20 mouse cellular contexts compared by ENCODE assay signal in genomic region chr12:31983238-31983637, GRCm38 (mm10). TPM values are rescaled to one million over a fixed set of nuclear protein-coding genes. Genes with fewer than 3 reads are reported as not detected.
DNase-seq lines count a peak whose midpoint lies in the region; ATAC-seq and TF ChIP-seq lines count a peak whose summit lies in the region.
"Had no signal": no experiment of that assay in that cellular context is flagged by ENCODE, and none has a peak within 500 bp of the region (broad histone marks: within the 10 kb centered on the region; RNA-seq: fewer than 3 reads in every experiment).

No protein-coding gene starts in this region.

- TF ChIP-seq CTCF in forebrain, postnatal 0 days (IDR thresholded peaks at IDR 0.05; ENCODE audit: low read depth), result no peak

- peak; percentile 85 for ATAC-seq in forebrain, embryonic 13.5 days
- no peak for ATAC-seq in forebrain, embryonic 11.5 days (replicated peaks; ENCODE audit: low FRiP score)
- ATAC-seq in midbrain, embryonic 15.5 days (replicated peaks), result peak; percentile 50; the same call in 1 of the 2 replicates
- peak; percentile 57 for ATAC-seq in forebrain, postnatal 0 days
- ATAC-seq in intestine, embryonic 16.5 days, result no peak
- ATAC-seq: activated CD4-positive, CD25-positive, alpha-beta regulatory T cell, adult 4 months had no signal

- H3K4me3 ChIP-seq in forebrain, embryonic 13.5 days, result no peak overlapping the region
- no peak overlapping the region for H3K4me3 ChIP-seq in forebrain, embryonic 11.5 days (ENCODE audit: low read depth, low read length)
- H3K4me3 ChIP-seq in midbrain, embryonic 15.5 days, result no peak overlapping the region
- H3K4me3 ChIP-seq in midbrain, embryonic 10.5 days, result no peak overlapping the region
- H3K4me3 ChIP-seq in forebrain, postnatal 0 days (ENCODE audit: low read depth, low read length), result no peak overlapping the region
- H3K4me3 ChIP-seq in intestine, embryonic 16.5 days (ENCODE audit: low read length), result no peak overlapping the region
- H3K4me3 ChIP-seq: embryonic facial prominence, embryonic 12.5 days; heart, embryonic 10.5 days; left cerebral cortex, adult 2 months; limb, embryonic 13.5 days; stomach, embryonic 15.5 days had no signal

- no peak overlapping the region for H3K9ac ChIP-seq in forebrain, embryonic 13.5 days
- H3K9ac ChIP-seq in forebrain, embryonic 11.5 days (ENCODE audit: low read length), result no peak overlapping the region
- no peak overlapping the region for H3K9ac ChIP-seq in midbrain, embryonic 15.5 days
- no peak overlapping the region for H3K9ac ChIP-seq in forebrain, postnatal 0 days
- no peak overlapping the region for H3K9ac ChIP-seq in intestine, embryonic 16.5 days (ENCODE audit: low read depth, low read length)
- H3K9ac ChIP-seq: embryonic facial prominence, embryonic 12.5 days; limb, embryonic 13.5 days; stomach, embryonic 15.5 days had no signal

- no peaks in the 10 kb centered on the region for H3K9me3 ChIP-seq in forebrain, embryonic 13.5 days (replicated peaks)
- no peaks in the 10 kb centered on the region for H3K9me3 ChIP-seq in forebrain, embryonic 11.5 days (ENCODE audit: control insufficient read depth, low read length)
- H3K9me3 ChIP-seq in midbrain, embryonic 15.5 days, result no peaks in the 10 kb centered on the region
- H3K9me3 ChIP-seq in midbrain, embryonic 10.5 days (replicated peaks), result no peaks in the 10 kb centered on the region
- no peaks in the 10 kb centered on the region for H3K9me3 ChIP-seq in forebrain, postnatal 0 days (ENCODE audit: low read length)
- H3K9me3 ChIP-seq in intestine, embryonic 16.5 days (ENCODE audit: control insufficient read depth, low read length), result no peaks in the 10 kb centered on the region
- H3K9me3 ChIP-seq: embryonic facial prominence, embryonic 12.5 days; heart, embryonic 10.5 days; limb, embryonic 13.5 days; stomach, embryonic 15.5 days had no signal

- 37% methylated on average over 7 of the region's 7 CpGs for WGBS in forebrain, embryonic 13.5 days
- WGBS in forebrain, embryonic 11.5 days, result 61% methylated on average over 7 of the region's 7 CpGs
- WGBS in midbrain, embryonic 15.5 days, result 54% methylated on average over 7 of the region's 7 CpGs
- WGBS in midbrain, embryonic 10.5 days, result 74% methylated on average over 7 of the region's 7 CpGs
- WGBS in forebrain, postnatal 0 days, result 29% methylated on average over 7 of the region's 7 CpGs
- WGBS in intestine, embryonic 16.5 days, result 67% methylated on average over 7 of the region's 7 CpGs

- H3K27me3 ChIP-seq in forebrain, embryonic 13.5 days, result no peaks in the 10 kb centered on the region
- H3K27me3 ChIP-seq in forebrain, embryonic 11.5 days (ENCODE audit: control insufficient read depth, insufficient read depth, low read length), result no peaks in the 10 kb centered on the region
- no peaks in the 10 kb centered on the region for H3K27me3 ChIP-seq in midbrain, embryonic 15.5 days (replicated peaks)
- H3K27me3 ChIP-seq in midbrain, embryonic 10.5 days (ENCODE audit: low read depth, poor library complexity, severe bottlenecking), result no peaks in the 10 kb centered on the region
- no peaks in the 10 kb centered on the region for H3K27me3 ChIP-seq in forebrain, postnatal 0 days (ENCODE audit: insufficient read depth, low read length)
- H3K27me3 ChIP-seq in intestine, embryonic 16.5 days (replicated peaks; ENCODE audit: control insufficient read depth, insufficient read depth, low read length), result no peaks in the 10 kb centered on the region
- H3K27me3 ChIP-seq: embryonic facial prominence, embryonic 12.5 days; limb, embryonic 13.5 days; stomach, embryonic 15.5 days had no signal

- H3K27ac ChIP-seq in forebrain, embryonic 13.5 days, result no peak overlapping the region
- no peak overlapping the region for H3K27ac ChIP-seq in forebrain, embryonic 11.5 days (ENCODE audit: low read depth, low read length)
- 0 out of 2 replicates have a peak overlapping the region, but pooled peaks have one; percentile 17 for H3K27ac ChIP-seq in midbrain, embryonic 15.5 days
- H3K27ac ChIP-seq in midbrain, embryonic 10.5 days (replicated peaks), result no peak overlapping the region
- H3K27ac ChIP-seq in forebrain, postnatal 0 days (ENCODE audit: low read depth, low read length), result peak overlapping the region; percentile 45; the same call in 1 of the 2 replicates
- no peak overlapping the region for H3K27ac ChIP-seq in intestine, embryonic 16.5 days (ENCODE audit: low read length)
- H3K27ac ChIP-seq: embryonic facial prominence, embryonic 12.5 days; heart, embryonic 10.5 days; left cerebral cortex, adult 2 months; limb, embryonic 13.5 days; stomach, embryonic 15.5 days had no signal

- 0 out of 2 replicates have a peak, but pooled peaks cover 11% of the 10 kb centered on the region for H3K36me3 ChIP-seq in forebrain, embryonic 13.5 days (ENCODE audit: poor library complexity, severe bottlenecking)
- H3K36me3 ChIP-seq in forebrain, embryonic 11.5 days (ENCODE audit: control insufficient read depth, insufficient read depth, low read length), result no peaks in the 10 kb centered on the region
- no peaks in the 10 kb centered on the region for H3K36me3 ChIP-seq in midbrain, embryonic 15.5 days (replicated peaks)
- H3K36me3 ChIP-seq in midbrain, embryonic 10.5 days, result peaks cover 6% of the 10 kb centered on the region; the same call in 1 of the 2 replicates
- H3K36me3 ChIP-seq in forebrain, postnatal 0 days (ENCODE audit: insufficient read depth), result no peaks in the 10 kb centered on the region
- no peaks in the 10 kb centered on the region for H3K36me3 ChIP-seq in intestine, embryonic 16.5 days (ENCODE audit: control insufficient read depth, insufficient read depth, low read length)
- H3K36me3 ChIP-seq: embryonic facial prominence, embryonic 12.5 days; heart, embryonic 10.5 days; limb, embryonic 13.5 days; stomach, embryonic 15.5 days had no signal

- peaks cover 21% of the 10 kb centered on the region for H3K4me1 ChIP-seq in forebrain, embryonic 13.5 days
- H3K4me1 ChIP-seq in forebrain, embryonic 11.5 days (replicated peaks; ENCODE audit: control insufficient read depth, insufficient read depth, low read length), result no peaks in the 10 kb centered on the region
- H3K4me1 ChIP-seq in midbrain, embryonic 15.5 days, result peaks cover 14% of the 10 kb centered on the region
- H3K4me1 ChIP-seq in midbrain, embryonic 10.5 days, result no peaks in the 10 kb centered on the region; the same call in 1 of the 2 replicates
- peaks cover 21% of the 10 kb centered on the region for H3K4me1 ChIP-seq in forebrain, postnatal 0 days (ENCODE audit: insufficient read depth)
- H3K4me1 ChIP-seq in intestine, embryonic 16.5 days (ENCODE audit: control insufficient read depth, insufficient read depth, low read length), result no peaks in the 10 kb centered on the region
- H3K4me1 ChIP-seq: stomach, embryonic 15.5 days had no signal

- no peak overlapping the region for H3K4me2 ChIP-seq in forebrain, embryonic 13.5 days
- no peak overlapping the region for H3K4me2 ChIP-seq in forebrain, embryonic 11.5 days (ENCODE audit: low read depth, low read length, severe bottlenecking)
- H3K4me2 ChIP-seq in midbrain, embryonic 15.5 days, result no peak overlapping the region
- peak overlapping the region; percentile 18 for H3K4me2 ChIP-seq in forebrain, postnatal 0 days (ENCODE audit: low read depth)
- H3K4me2 ChIP-seq in intestine, embryonic 16.5 days (ENCODE audit: low read depth, low read length), result no peak overlapping the region
- H3K4me2 ChIP-seq: embryonic facial prominence, embryonic 12.5 days; limb, embryonic 13.5 days; stomach, embryonic 15.5 days had no signal

- no peak for DNase-seq in forebrain, embryonic 11.5 days (ENCODE audit: low spot score)
- no peak for DNase-seq in midbrain, embryonic 10.5 days (ENCODE audit: low spot score)
- peak; percentile 76 for DNase-seq in cerebellum, adult 9-10 months
- DNase-seq in forebrain, postnatal 0 days, result peak; percentile 62
- DNase-seq in heart, adult 8-10 months (ENCODE audit: low spot score), result no peak
- DNase-seq: adrenal gland, postnatal 36 days; gastrocnemius, postnatal 14 days; kidney, adult 9 months; lung, adult 18-20 months; lung, postnatal 36 days; spleen, adult 18-20 months had no signal

RNA-seq across cellular contexts. Expression of gene Hbp1, which starts 32.9 kb away (rescaled TPM):
- 85.8 and 86.8 TPM in 2 replicates for polyA plus RNA-seq in forebrain, embryonic 13.5 days (2015; fragmentation: Nextera tagmentation; extraction: Ambion mirVana)
- 80.8 and 87.1 TPM in 2 replicates for polyA plus RNA-seq in forebrain, embryonic 11.5 days (2014; fragmentation: Nextera tagmentation; extraction: Ambion mirVana)
- 48.3 and 49.2 TPM in 2 replicates for polyA plus RNA-seq in midbrain, embryonic 15.5 days (2015; fragmentation: Nextera tagmentation; extraction: Ambion mirVana)
- polyA plus RNA-seq in midbrain, embryonic 10.5 days (2016; fragmentation: Nextera tagmentation; extraction: Ambion mirVana), result 78.2 and 88.1 TPM in 2 replicates
- total RNA-seq in forebrain, postnatal 0 days (2014; rRNA removed), result 46.5 and 48.4 TPM in 2 replicates
- polyA plus RNA-seq in forebrain, postnatal 0 days (2015; fragmentation: Nextera tagmentation; extraction: Ambion mirVana), result 33.0 and 38.5 TPM in 2 replicates
- 82.1 and 82.8 TPM in 2 replicates for polyA plus RNA-seq in intestine, embryonic 16.5 days (2015; fragmentation: Nextera tagmentation; extraction: Ambion mirVana)
- 10 to 100 TPM; 59.5 to 74.2 (median 70.5) TPM for total RNA-seq in heart, adult 8-10 months (2022)

Comparison
In these comparisons a context has a peak if more than half of its experiments do, and no peak if none do; other contexts are left out.
1. ATAC-seq: peak in forebrain, embryonic 13.5 days (single experiment), midbrain, embryonic 15.5 days (single experiment) and forebrain, postnatal 0 days (single experiment); none in forebrain, embryonic 11.5 days (single experiment) and intestine, embryonic 16.5 days (single experiment).
2. H3K27ac ChIP-seq: peak in midbrain, embryonic 15.5 days (single experiment) and forebrain, postnatal 0 days (single experiment); none in forebrain, embryonic 13.5 days (single experiment), forebrain, embryonic 11.5 days (single experiment), midbrain, embryonic 10.5 days (single experiment) and intestine, embryonic 16.5 days (single experiment).
3. DNase-seq: peak in cerebellum, adult 9-10 months (single experiment) and forebrain, postnatal 0 days (single experiment); none in forebrain, embryonic 11.5 days (single experiment), midbrain, embryonic 10.5 days (single experiment) and heart, adult 8-10 months (single experiment).